Mouse (Mus musculus) hindbrain, embryonic 13.5 days (tissue): ENCODE measurements at regions not wholly inside any gene's neighbourhood (a gene's known extent, or its start where the extent isn't known, plus 50 kb on each side); places are given as distances from the start of the nearest gene placed in this dataset.

Source experiments
- ATAC-seq: fragments of 200-750 bp; cut with Nextera tagmentation; 2 replicates; pipeline ENCODE4 v1.8.0; 2017; ENCODE audit warnings: moderate TSS enrichment; ENCODE audit not compliant: low FRiP score
- H3K27ac ChIP-seq: fragments of 300-500 bp; sonication (generic); 2 replicates; pipeline ENCODE4 v1.5.1; 2015; ENCODE audit warnings: inconsistent platforms, mild to moderate bottlenecking, moderate library complexity
- H3K27me3 ChIP-seq: fragments of 300-500 bp; sonication (generic); 2 replicates; pipeline ENCODE4 v1.6.1; 2015; ENCODE audit warnings: mild to moderate bottlenecking, inconsistent platforms
- H3K36me3 ChIP-seq: fragments of 300-500 bp; sonication (generic); 2 replicates; pipeline ENCODE4 v1.6.1; 2015; ENCODE audit warnings: mild to moderate bottlenecking, inconsistent platforms
- H3K4me1 ChIP-seq: fragments of 300-500 bp; sonication (generic); replicated peaks from 2 replicates; pipeline ENCODE4 v1.6.1; 2015; ENCODE audit warnings: inconsistent platforms
- H3K4me2 ChIP-seq: fragments of 300-500 bp; sonication (generic); 2 replicates; pipeline ENCODE4 v1.6.1; 2015; ENCODE audit warnings: inconsistent platforms, mild to moderate bottlenecking, moderate library complexity
- H3K4me3 ChIP-seq: fragments of 300-500 bp; sonication (generic); 2 replicates; pipeline ENCODE4 v1.5.1; 2015; ENCODE audit warnings: mild to moderate bottlenecking, inconsistent platforms
- H3K9ac ChIP-seq: fragments of 300-500 bp; sonication (generic); 2 replicates; pipeline ENCODE4 v1.6.1; 2015; ENCODE audit warnings: mild to moderate bottlenecking, inconsistent platforms
- H3K9me3 ChIP-seq: fragments of 300-500 bp; sonication (generic); 2 replicates; pipeline ENCODE4 v1.6.1; 2016; ENCODE audit warnings: inconsistent platforms
- WGBS: fragments of 180-500 bp; shearing (Covaris S2); methylation state at CpG from one replicate; pipeline ENCODE4 v1.1.7; 2015; 5-methylcytosine and 5-hydroxymethylcytosine counted together

- H3K36me3 ChIP-seq: no peaks in the 10 kb centered on the region
- H3K27ac ChIP-seq: no peak overlapping the region
- no peaks in the 10 kb centered on the region for H3K4me1 ChIP-seq
- ATAC-seq: no peak
- WGBS: 71% methylated on average over 4 of the region's 4 CpGs
- no peak overlapping the region for H3K9ac ChIP-seq
- no peak overlapping the region for H3K4me3 ChIP-seq
- no peak overlapping the region for H3K4me2 ChIP-seq
- H3K27me3 ChIP-seq: no peaks in the 10 kb centered on the region
- no peaks in the 10 kb centered on the region for H3K9me3 ChIP-seq
Observed at GRCm38 (mm10) chr1:23200460-23200859, 98.4 kb upstream of the 4933415F23Rik start.

GRCm38 (mm10) chr1:23190316-23191005, 88.4 kb upstream of the 4933415F23Rik start:
- Histone ChIP-seq H3K4me2 (no peak overlapping the region), H3K4me3 (no peak overlapping the region)

GRCm38 (mm10) chr1:23189790-23190189, 87.7 kb upstream of the 4933415F23Rik start:
- Histone ChIP-seq H3K36me3 (no peaks in the 10 kb centered on the region), H3K4me2 (no peak overlapping the region), H3K27ac (no peak overlapping the region), H3K27me3 (no peaks in the 10 kb centered on the region), H3K4me3 (no peak overlapping the region), H3K9ac (no peak overlapping the region), H3K4me1 (no peaks in the 10 kb centered on the region), H3K9me3 (no peaks in the 10 kb centered on the region)
- 94% methylated on average over 4 of the region's 4 CpGs for WGBS
- ATAC-seq: no peak

More at GRCm38 (mm10) chr1:23190316-23191005, 88.4 kb upstream of the 4933415F23Rik start:
- Histone ChIP-seq H3K36me3 (no peaks in the 10 kb centered on the region), H3K4me1 (no peaks in the 10 kb centered on the region), H3K9me3 (no peaks in the 10 kb centered on the region), H3K27ac (no peak overlapping the region), H3K9ac (no peak overlapping the region), H3K27me3 (no peaks in the 10 kb centered on the region)
- no peak for ATAC-seq
- 87% methylated on average over 3 of the region's 3 CpGs for WGBS

GRCm38 (mm10) chr1:23188216-23188615, 86.2 kb upstream of the 4933415F23Rik start:
- Histone ChIP-seq H3K27ac (no peak overlapping the region), H3K4me2 (no peak overlapping the region), H3K27me3 (no peaks in the 10 kb centered on the region), H3K36me3 (no peaks in the 10 kb centered on the region), H3K9ac (no peak overlapping the region), H3K4me1 (no peaks in the 10 kb centered on the region), H3K4me3 (no peak overlapping the region), H3K9me3 (no peaks in the 10 kb centered on the region)
- ATAC-seq: no peak
- WGBS: 78% methylated on average over 5 of the region's 5 CpGs

- ATAC-seq: no peak
- no peaks in the 10 kb centered on the region for H3K9me3 ChIP-seq
- H3K4me3 ChIP-seq: no peak overlapping the region
- no peak overlapping the region for H3K9ac ChIP-seq
- no peaks in the 10 kb centered on the region for H3K36me3 ChIP-seq
- no peak overlapping the region for H3K4me2 ChIP-seq
- no peaks in the 10 kb centered on the region for H3K27me3 ChIP-seq
- WGBS: 73% methylated on average over 6 of the region's 6 CpGs
- H3K27ac ChIP-seq: no peak overlapping the region
- no peaks in the 10 kb centered on the region for H3K4me1 ChIP-seq
Observed at GRCm38 (mm10) chr1:23187446-23188206, 85.6 kb upstream of the 4933415F23Rik start.

- no peaks in the 10 kb centered on the region for H3K4me1 ChIP-seq
- WGBS: 88% methylated on average over 9 of the region's 9 CpGs
- no peaks in the 10 kb centered on the region for H3K9me3 ChIP-seq
- ATAC-seq: no peak
- no peak overlapping the region for H3K4me2 ChIP-seq
- H3K27ac ChIP-seq: no peak overlapping the region
- H3K4me3 ChIP-seq: no peak overlapping the region
- H3K9ac ChIP-seq: no peak overlapping the region
- no peaks in the 10 kb centered on the region for H3K36me3 ChIP-seq
- H3K27me3 ChIP-seq: no peaks in the 10 kb centered on the region
Observed at GRCm38 (mm10) chr1:23184728-23185127, 82.7 kb upstream of the 4933415F23Rik start.

- H3K4me2 ChIP-seq: no peak overlapping the region
- no peaks in the 10 kb centered on the region for H3K4me1 ChIP-seq
- no peak overlapping the region for H3K9ac ChIP-seq
- H3K4me3 ChIP-seq: no peak overlapping the region
- no peaks in the 10 kb centered on the region for H3K27me3 ChIP-seq
- no peak for ATAC-seq
- H3K36me3 ChIP-seq: no peaks in the 10 kb centered on the region
- no peaks in the 10 kb centered on the region for H3K9me3 ChIP-seq
- no peak overlapping the region for H3K27ac ChIP-seq
Observed at GRCm38 (mm10) chr1:23182541-23182940, 80.5 kb upstream of the 4933415F23Rik start.

- H3K9me3 ChIP-seq: no peaks in the 10 kb centered on the region
- no peak overlapping the region for H3K27ac ChIP-seq
- no peak overlapping the region for H3K4me2 ChIP-seq
- no peaks in the 10 kb centered on the region for H3K27me3 ChIP-seq
- 88% methylated on average over 6 of the region's 6 CpGs for WGBS
- H3K4me3 ChIP-seq: no peak overlapping the region
- H3K9ac ChIP-seq: no peak overlapping the region
- no peaks in the 10 kb centered on the region for H3K36me3 ChIP-seq
- no peak for ATAC-seq
- no peaks in the 10 kb centered on the region for H3K4me1 ChIP-seq
Observed at GRCm38 (mm10) chr1:23178335-23178974, 76.4 kb upstream of the 4933415F23Rik start.

GRCm38 (mm10) chr1:23174022-23174421, 72.0 kb upstream of the 4933415F23Rik start:
- Histone ChIP-seq H3K27me3 (no peaks in the 10 kb centered on the region), H3K9ac (no peak overlapping the region), H3K27ac (no peak overlapping the region), H3K4me1 (no peaks in the 10 kb centered on the region), H3K4me2 (no peak overlapping the region), H3K4me3 (no peak overlapping the region), H3K36me3 (no peaks in the 10 kb centered on the region), H3K9me3 (no peaks in the 10 kb centered on the region)
- 89% methylated on average over 11 of the region's 11 CpGs for WGBS
- ATAC-seq: no peak

- no peak for ATAC-seq
- H3K9me3 ChIP-seq: no peaks in the 10 kb centered on the region
- H3K4me2 ChIP-seq: no peak overlapping the region
- no peak overlapping the region for H3K4me3 ChIP-seq
- H3K27me3 ChIP-seq: no peaks in the 10 kb centered on the region
- H3K27ac ChIP-seq: no peak overlapping the region
- no peak overlapping the region for H3K9ac ChIP-seq
- 69% methylated on average over 7 of the region's 7 CpGs for WGBS
- H3K4me1 ChIP-seq: no peaks in the 10 kb centered on the region
- no peaks in the 10 kb centered on the region for H3K36me3 ChIP-seq
Observed at GRCm38 (mm10) chr1:23173054-23173802, 71.2 kb upstream of the 4933415F23Rik start.

GRCm38 (mm10) chr1:23171336-23171735, 69.3 kb upstream of the 4933415F23Rik start:
- WGBS: 94% methylated on average over 2 of the region's 2 CpGs
- no peaks in the 10 kb centered on the region for H3K36me3 ChIP-seq

GRCm38 (mm10) chr1:23170711-23171110, 68.7 kb upstream of the 4933415F23Rik start:
- H3K27me3 ChIP-seq: no peaks in the 10 kb centered on the region
- H3K4me3 ChIP-seq: no peak overlapping the region
- no peaks in the 10 kb centered on the region for H3K4me1 ChIP-seq
- H3K27ac ChIP-seq: no peak overlapping the region
- no peak overlapping the region for H3K9ac ChIP-seq
- no peak overlapping the region for H3K4me2 ChIP-seq
- ATAC-seq: no peak
- no peaks in the 10 kb centered on the region for H3K9me3 ChIP-seq
- 76% methylated on average over 2 of the region's 2 CpGs for WGBS
- no peaks in the 10 kb centered on the region for H3K36me3 ChIP-seq

More at GRCm38 (mm10) chr1:23171336-23171735, 69.3 kb upstream of the 4933415F23Rik start:
- ATAC-seq: no peak
- Histone ChIP-seq H3K27me3 (no peaks in the 10 kb centered on the region), H3K4me1 (no peaks in the 10 kb centered on the region), H3K9ac (no peak overlapping the region), H3K4me3 (no peak overlapping the region), H3K9me3 (no peaks in the 10 kb centered on the region), H3K27ac (no peak overlapping the region), H3K4me2 (no peak overlapping the region)
